Mouse (Mus musculus) olfactory bulb, adult 2 months (tissue): ENCODE measurements around the gene Nptx1.

Experiments
- CTCF ChIP-seq: fragments of 200-500 bp; IDR thresholded peaks from 2 replicates; pipeline ENCODE4 v1.5.1; 2012; ENCODE audit warnings: low read depth, mild to moderate bottlenecking, low read length, moderate library complexity; ENCODE audit not compliant: insufficient read depth
- POLR2A ChIP-seq: fragments of 200-500 bp; IDR thresholded peaks from 2 replicates; pipeline ENCODE4 v1.6.1; 2012; ENCODE audit warnings: mild to moderate bottlenecking, low read depth, low read length, moderate library complexity; ENCODE audit not compliant: insufficient read depth

DNA sequence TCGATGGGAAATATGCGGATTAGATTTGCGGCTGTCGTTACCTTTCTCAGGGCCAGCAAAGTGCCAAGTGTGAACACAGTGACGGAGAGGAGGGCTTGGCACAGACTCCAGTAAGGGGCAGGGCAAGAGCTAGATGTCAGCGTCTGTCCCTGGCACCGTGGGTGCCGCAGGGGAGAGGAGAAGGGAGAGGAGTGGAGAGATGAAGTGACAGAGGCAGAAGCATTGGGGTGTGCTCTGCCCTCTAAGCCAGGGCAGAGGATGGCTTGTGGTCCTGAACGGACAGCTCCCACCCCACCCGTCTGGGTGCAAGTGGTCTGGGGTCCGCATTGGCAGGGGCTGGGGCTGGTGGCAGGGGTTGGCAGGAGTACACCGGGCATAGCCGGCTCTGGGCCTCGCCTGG is 7.6 kb downstream of the Nptx1 start:
- TF ChIP-seq POLR2A: no peak
- no peak for TF ChIP-seq CTCF
